Mouse (Mus musculus) liver, postnatal 0 days (tissue): Measurements from ENCODE around the gene Ppp2r2c. TPM values are rescaled to one million over a fixed set of nuclear protein-coding genes. Genes with fewer than 3 reads are reported as not detected.
A peak's percentile ranks its signal among the peaks of the same experiment; 100 is the strongest.

Experiments
- ATAC-seq: fragments of 200-750 bp; cut with Nextera tagmentation; 2 replicates; pipeline ENCODE4 v1.8.0; 2017; ENCODE audit warnings: mild to moderate bottlenecking, moderate library complexity
- DNase-seq: peaks from one replicate; pipeline ENCODE4 v3.0.0-alpha.2; 2016
- H3K27ac ChIP-seq: fragments of 300-500 bp; sonication (generic); 2 replicates; pipeline ENCODE4 v1.5.1; 2014; ENCODE audit warnings: antibody characterized with exemption, moderate library complexity, mild to moderate bottlenecking, low read depth
- H3K27me3 ChIP-seq: fragments of 300-500 bp; sonication (generic); 2 replicates; pipeline ENCODE4 v1.6.1; 2014; ENCODE audit warnings: low read length, control low read depth, mixed read lengths; ENCODE audit not compliant: insufficient read depth
- H3K36me3 ChIP-seq: fragments of 300-500 bp; sonication (generic); replicated peaks from 2 replicates; pipeline ENCODE4 v1.6.1; 2014; ENCODE audit warnings: mild to moderate bottlenecking, control low read depth, low read length, moderate library complexity, mixed read lengths; ENCODE audit not compliant: insufficient read depth
- H3K4me1 ChIP-seq: fragments of 300-500 bp; sonication (generic); 2 replicates; pipeline ENCODE4 v1.6.1; 2014; ENCODE audit warnings: antibody characterized with exemption, mild to moderate bottlenecking, control low read depth; ENCODE audit not compliant: insufficient read depth
- H3K4me2 ChIP-seq: fragments of 300-500 bp; sonication (generic); 2 replicates; pipeline ENCODE4 v1.6.1; 2014; ENCODE audit warnings: low read depth, mild to moderate bottlenecking, low read length, moderate library complexity, mixed read lengths
- H3K4me3 ChIP-seq: fragments of 300-500 bp; sonication (generic); 2 replicates; pipeline ENCODE4 v1.5.1; 2014; ENCODE audit warnings: low read depth, low read length
- H3K9ac ChIP-seq: fragments of 300-500 bp; sonication (generic); replicated peaks from 2 replicates; pipeline ENCODE4 v1.6.1; 2014; ENCODE audit warnings: mild to moderate bottlenecking, moderate library complexity
- H3K9me3 ChIP-seq: fragments of 300-500 bp; sonication (generic); 2 replicates; pipeline ENCODE4 v1.6.1; 2016; ENCODE audit warnings: mild to moderate bottlenecking, control low read depth, low read length, mixed read lengths
- CTCF ChIP-seq: sonication (generic); IDR thresholded peaks from 2 replicates; pipeline ENCODE4 v1.5.1; 2016; ENCODE audit warnings: antibody characterized with exemption, low read depth
- EP300 ChIP-seq: IDR thresholded peaks from 2 replicates; pipeline ENCODE4 v1.6.1; 2016; ENCODE audit warnings: antibody characterized with exemption, low read depth, mild to moderate bottlenecking
- WGBS: fragments of 180-500 bp; shearing (Covaris S2); extraction: QIAGEN DNeasy Blood & Tissue Kit; methylation state at CpG from one replicate; pipeline ENCODE4 v1.1.7; 2014; ENCODE audit not compliant: insufficient replicate concordance; 5-methylcytosine and 5-hydroxymethylcytosine counted together
- polyA plus RNA-seq: library from polyadenylated mRNA; unstranded; fragments of >200 nt; fragmentation: Nextera tagmentation; extraction: Ambion mirVana; gene quantifications from 2 replicates; pipeline ENCODE4 v1.2.1, GENCODE M21; 2015

Ppp2r2c gene
- polyA plus RNA-seq: not detected in 2 replicates

- peaks cover 57% of the 10 kb centered on the region for H3K27me3 ChIP-seq
- no peak for DNase-seq
- no peaks in the 10 kb centered on the region for H3K9me3 ChIP-seq
- H3K36me3 ChIP-seq: no peaks in the 10 kb centered on the region
- TF ChIP-seq CTCF (no peak), EP300 (no peak)
- H3K4me2 ChIP-seq: 0 out of 2 replicates have a peak within 1 kb of the TSS, but pooled peaks have one; percentile 13
- WGBS: 2% methylated on average over 68 of the region's 108 CpGs
- no peak within 1 kb of the TSS for H3K9ac ChIP-seq
- H3K4me1 ChIP-seq: no peaks in the 10 kb centered on the region
- H3K27ac ChIP-seq: no peak within 1 kb of the TSS
- no peak within 1 kb of the TSS for H3K4me3 ChIP-seq
- ATAC-seq: no peak
Measured at GRCm38 (mm10) chr5:36868266-36869090, at the start of gene Ppp2r2c. Ppp2r2c (plus strand) TSS chr5:36868513.

DNA sequence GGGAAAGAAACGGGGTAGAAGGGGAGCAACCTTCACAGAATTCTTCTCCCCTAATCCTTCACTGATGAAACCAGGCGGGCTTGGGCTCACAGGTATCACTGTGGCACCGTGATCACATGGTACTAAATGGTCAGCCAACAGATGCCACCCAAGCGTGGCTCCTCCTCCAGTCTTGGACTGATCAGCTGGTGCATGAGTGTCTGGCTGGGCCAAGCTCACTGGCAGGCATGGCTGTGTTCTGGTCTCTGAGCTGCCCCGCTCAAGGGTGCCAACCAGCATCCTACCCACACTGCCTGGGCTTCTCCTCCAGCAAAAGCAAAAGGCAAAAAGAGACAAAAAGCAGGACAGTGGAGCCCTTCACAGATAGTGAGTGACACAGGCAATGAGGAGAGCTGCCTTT lies 48.6 kb upstream of the Ppp2r2c start:
- no peaks in the 10 kb centered on the region for H3K4me1 ChIP-seq
- no peak overlapping the region for H3K4me2 ChIP-seq
- H3K27me3 ChIP-seq: no peaks in the 10 kb centered on the region
- peaks cover 64% of the 10 kb centered on the region for H3K36me3 ChIP-seq
- H3K9ac ChIP-seq: no peak overlapping the region
- no peak overlapping the region for H3K27ac ChIP-seq
- DNase-seq: no peak
- ATAC-seq: no peak
- H3K9me3 ChIP-seq: no peaks in the 10 kb centered on the region
- WGBS: 74% methylated on average over 5 of the region's 5 CpGs
- no peak for TF ChIP-seq CTCF
- TF ChIP-seq EP300: no peak
- H3K4me3 ChIP-seq: no peak overlapping the region

DNA sequence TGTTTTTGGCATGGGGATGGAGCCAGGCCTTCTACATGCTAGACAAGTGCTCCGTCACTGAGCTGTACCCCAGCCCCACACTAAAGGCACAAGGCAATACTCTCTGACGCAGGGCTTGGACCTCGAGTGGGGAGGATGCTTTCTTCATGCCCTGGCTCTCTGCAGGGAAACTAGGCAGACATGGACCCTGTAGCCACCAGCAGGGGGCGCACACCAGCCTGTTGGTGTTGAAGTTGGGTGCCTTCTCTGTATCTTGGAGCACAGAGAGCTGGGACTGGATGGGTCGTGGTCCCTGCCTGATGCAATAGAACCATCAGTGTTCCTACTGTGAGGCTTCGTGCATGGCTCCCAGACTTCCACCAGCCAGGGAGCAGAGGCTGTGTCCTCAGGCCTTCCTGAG lies 48.2 kb upstream of the Ppp2r2c start:
- no peak overlapping the region for H3K4me2 ChIP-seq
- H3K4me1 ChIP-seq: no peaks in the 10 kb centered on the region
- H3K27me3 ChIP-seq: no peaks in the 10 kb centered on the region
- TF ChIP-seq EP300: no peak
- TF ChIP-seq CTCF: peak; percentile 88
- no peak overlapping the region for H3K9ac ChIP-seq
- H3K9me3 ChIP-seq: no peaks in the 10 kb centered on the region
- DNase-seq (peak; percentile 72), ATAC-seq (0 out of 2 replicates have a peak, but pooled peaks have one; percentile 17)
- H3K4me3 ChIP-seq: no peak overlapping the region
- peaks cover 61% of the 10 kb centered on the region for H3K36me3 ChIP-seq
- WGBS: 60% methylated on average over 6 of the region's 6 CpGs
- no peak overlapping the region for H3K27ac ChIP-seq

DNA sequence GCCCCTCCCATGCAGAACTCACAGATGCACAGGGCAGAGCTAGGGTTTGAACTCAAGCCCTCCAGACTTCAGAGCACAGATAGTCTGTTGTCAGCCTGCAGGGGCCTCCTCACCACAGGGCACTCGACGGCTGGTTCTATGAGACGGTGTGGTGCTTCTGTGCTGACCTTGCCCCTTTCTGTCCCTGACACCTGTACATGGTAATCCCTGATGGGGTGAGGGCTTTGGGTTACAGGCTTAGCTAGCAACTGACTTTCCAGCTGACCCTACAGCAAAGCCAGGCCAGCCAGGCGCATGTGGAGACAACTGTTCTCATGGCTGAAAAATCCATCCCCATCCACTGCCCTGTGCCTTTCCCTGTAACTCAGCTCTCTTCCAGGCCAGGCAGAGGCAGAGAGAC lies 45.4 kb upstream of the Ppp2r2c start:
- Histone ChIP-seq H3K9ac (no peak overlapping the region), H3K27ac (no peak overlapping the region), H3K4me2 (no peak overlapping the region), H3K9me3 (no peaks in the 10 kb centered on the region), H3K4me1 (no peaks in the 10 kb centered on the region), H3K36me3 (peaks cover 64% of the 10 kb centered on the region), H3K27me3 (no peaks in the 10 kb centered on the region), H3K4me3 (no peak overlapping the region)
- TF ChIP-seq CTCF: no peak
- no peak for TF ChIP-seq EP300
- WGBS: 86% methylated on average over 4 of the region's 4 CpGs
- ATAC-seq: no peak
- DNase-seq: no peak

GRCm38 (mm10) chr5:36829098-36829497 lies 39.2 kb upstream of the Ppp2r2c start:
- WGBS: 55% methylated on average over 4 of the region's 4 CpGs
- peaks cover 18% of the 10 kb centered on the region for H3K4me1 ChIP-seq
- H3K9ac ChIP-seq: no peak overlapping the region
- no peak overlapping the region for H3K4me3 ChIP-seq
- peak overlapping the region; percentile 97 for H3K4me2 ChIP-seq
- ATAC-seq (peak; percentile 22), DNase-seq (no peak)
- no peaks in the 10 kb centered on the region for H3K9me3 ChIP-seq
- H3K27ac ChIP-seq: no peak overlapping the region
- no peaks in the 10 kb centered on the region for H3K27me3 ChIP-seq
- H3K36me3 ChIP-seq: peaks cover 31% of the 10 kb centered on the region
- TF ChIP-seq EP300 (no peak), CTCF (no peak)

DNA sequence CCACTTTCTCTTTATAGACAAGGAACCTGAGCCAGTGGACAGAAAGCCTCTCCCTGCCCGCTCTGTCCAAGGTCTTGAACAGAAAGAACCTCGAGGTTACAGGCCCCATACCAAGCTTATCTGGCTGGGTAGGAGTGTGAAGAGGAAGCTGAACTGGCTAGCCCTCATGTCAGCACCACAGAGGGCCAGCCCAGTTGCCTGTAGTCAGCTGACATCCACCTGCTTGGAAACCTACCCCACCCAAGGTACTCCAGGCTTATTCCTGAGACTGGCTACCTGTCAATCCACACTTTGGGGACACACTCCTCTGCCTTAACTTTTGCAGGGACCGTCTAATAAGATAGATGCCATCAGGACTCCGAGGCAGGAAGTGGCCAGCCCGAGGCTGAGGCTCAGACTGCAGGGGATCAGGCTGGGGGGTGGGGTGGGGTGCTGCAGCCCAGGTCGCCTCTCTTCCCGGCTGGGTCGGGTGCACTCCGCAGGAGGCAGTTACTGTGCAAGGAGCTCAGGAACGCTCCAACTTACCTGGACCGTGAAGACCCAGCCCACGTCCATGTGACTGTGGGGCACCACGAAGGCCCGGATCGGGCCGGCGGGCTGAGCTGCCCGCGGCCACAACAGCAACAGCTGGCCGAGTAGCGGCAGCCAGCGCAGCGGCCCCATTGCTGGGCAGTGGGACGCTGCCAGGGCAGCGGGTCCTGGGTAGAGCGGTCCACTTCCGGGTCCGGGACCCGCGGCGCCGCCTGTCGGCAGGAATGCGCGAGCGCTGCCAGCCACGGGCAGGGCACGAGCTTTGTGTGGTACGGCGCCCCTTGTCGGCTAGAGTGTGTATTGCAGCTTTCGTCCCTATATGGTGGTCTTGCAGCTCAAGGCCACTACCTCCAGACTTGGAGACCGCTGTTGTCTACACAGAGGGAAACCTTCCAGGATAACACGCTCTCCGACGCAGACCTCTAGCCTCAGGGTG lies 38.1 kb upstream of the Ppp2r2c start, which contains the start of gene Man2b2:
TSS of gene Man2b2 (minus strand) at position 741 of the 967 bp plus-strand sequence.
- ATAC-seq: peak; percentile 93
- no peaks in the 10 kb centered on the region for H3K27me3 ChIP-seq
- TF ChIP-seq CTCF (peak; percentile 100), EP300 (no peak)
- peak within 1 kb of the TSS; percentile 89 for H3K4me3 ChIP-seq
- H3K36me3 ChIP-seq: peaks cover 27% of the 10 kb centered on the region
- H3K4me1 ChIP-seq: peaks cover 18% of the 10 kb centered on the region
- no peaks in the 10 kb centered on the region for H3K9me3 ChIP-seq
- H3K9ac ChIP-seq: peak within 1 kb of the TSS; percentile 92
- H3K4me2 ChIP-seq: peak within 1 kb of the TSS; percentile 97
- peak; percentile 94 for DNase-seq
- WGBS: 1% methylated on average over 42 of the region's 46 CpGs
- H3K27ac ChIP-seq: peak within 1 kb of the TSS; percentile 78
